26 mouse cellular contexts compared by ENCODE assay signal in the genomic region with DNA sequence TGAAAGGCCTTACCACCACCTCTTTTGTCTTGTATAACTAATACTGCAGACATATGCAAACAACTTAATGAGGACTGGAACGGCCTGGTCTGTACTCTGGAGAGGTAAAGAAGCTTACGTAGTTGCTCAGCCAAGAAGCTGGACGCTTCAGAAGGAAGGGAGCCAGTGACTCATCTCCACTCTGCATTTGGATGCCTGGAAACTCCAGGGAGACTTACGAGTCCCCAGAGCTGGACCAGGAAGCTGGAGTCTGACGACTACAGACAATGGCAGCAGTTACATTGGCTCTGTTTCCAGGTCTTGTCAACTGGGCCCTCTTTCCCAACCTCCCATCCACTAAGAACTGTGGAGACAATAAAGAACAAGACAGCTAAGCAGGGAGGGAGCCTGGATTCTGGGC. TPM values are rescaled to one million over a fixed set of nuclear protein-coding genes. Genes with fewer than 3 reads are reported as not detected.
DNase-seq lines count a peak whose midpoint lies in the region; ATAC-seq lines count a peak whose summit lies in the region.
"Had no signal": no experiment of that assay in that cellular context is flagged by ENCODE, and none has a peak within 500 bp of the region (broad histone marks: within the 10 kb centered on the region; RNA-seq: fewer than 3 reads in every experiment).

No protein-coding gene starts in this region.

- DNase-seq in heart, adult 11 months = peak; percentile 90
- DNase-seq in heart, adult 8-10 months (ENCODE audit: low spot score) = no peak
- DNase-seq in 3T3-L1 (ENCODE audit: low read depth, low spot score) (peak; percentile 80), MN1 (ENCODE audit: low spot score) (peak; percentile 82)
- peak; percentile 53 for DNase-seq in brain, adult 2 months (ENCODE audit: low read depth, low spot score)
- no peak for DNase-seq in adrenal gland, adult 18-20 months (ENCODE audit: low spot score in 2 of 2)
- DNase-seq: adrenal gland, postnatal 14 days; cerebellum, adult 18-20 months; cerebellum, postnatal 10 days; gastrocnemius, postnatal 14 days; heart, adult 18-20 months; heart, postnatal 10 days; kidney, adult 2 months; kidney, postnatal 4 days; layer of hippocampus, postnatal 36 days; left cerebral cortex, postnatal 4 days; lung, adult 2 months; lung, postnatal 10 days; retina, postnatal 1 day; right cerebral cortex, postnatal 25 days; thymus, adult 18-20 months; thymus, postnatal 36 days had no signal

- ATAC-seq in megakaryocyte-erythroid progenitor cell, adult 5-6 weeks (replicated peaks; ENCODE audit: low FRiP score, low TSS enrichment, poor library complexity, severe bottlenecking) = no peak
- ATAC-seq: forebrain, embryonic 16.5 days; hindbrain, embryonic 16.5 days; midbrain, embryonic 15.5 days had no signal

RNA-seq across cellular contexts. Expression of gene Ubtf, which starts 7.7 kb away (rescaled TPM):
- 10 to 100 TPM; 48.6 to 59.7 (median 52.1) TPM for total RNA-seq in heart, adult 8-10 months (2022)
- 90.4 and 102 TPM in 2 replicates for total RNA-seq in megakaryocyte-erythroid progenitor cell, adult 5-6 weeks (2014; fragmentation: Nextera tagmentation)
- 162 and 180 TPM in 2 replicates for total RNA-seq in megakaryocyte-erythroid progenitor cell, adult 5-6 weeks (2017)
- total RNA-seq in adrenal gland, adult 18-20 months (2021) = 100 to 1,000 TPM in 1 of 2 experiments, 10 to 100 TPM in 1; 93.7 to 117 TPM

RNA-seq across cellular contexts. Expression of gene Atxn7l3, which starts 30.8 kb away (rescaled TPM):
- total RNA-seq in heart, adult 8-10 months (2022) = 10 to 100 TPM; 17.7 to 21.1 (median 20.1) TPM
- total RNA-seq in megakaryocyte-erythroid progenitor cell, adult 5-6 weeks (2014; fragmentation: Nextera tagmentation) = 23.2 and 34.0 TPM in 2 replicates
- total RNA-seq in megakaryocyte-erythroid progenitor cell, adult 5-6 weeks (2017) = 18.3 and 21.5 TPM in 2 replicates
- total RNA-seq in adrenal gland, adult 18-20 months (2021) = 10 to 100 TPM; 44.3 to 53.4 TPM

RNA-seq across cellular contexts. Expression of gene Slc4a1, which starts 38.8 kb away (rescaled TPM):
- 1 to 10 TPM in 2 of 4 experiments, under 1 TPM in 2; 0.19 to 4.5 (median 1.5) TPM for total RNA-seq in heart, adult 8-10 months (2022)
- total RNA-seq in megakaryocyte-erythroid progenitor cell, adult 5-6 weeks (2014; fragmentation: Nextera tagmentation) = 0.42 and 0.46 TPM in 2 replicates
- total RNA-seq in megakaryocyte-erythroid progenitor cell, adult 5-6 weeks (2017) = 0.27 and 6.8 TPM in 2 replicates
- total RNA-seq in adrenal gland, adult 18-20 months (2021) = under 1 TPM; 0.23 to 0.80 TPM

RNA-seq across cellular contexts. Expression of gene Tmub2, which starts 42.5 kb away (rescaled TPM):
- 10 to 100 TPM; 27.0 to 28.1 (median 27.6) TPM for total RNA-seq in heart, adult 8-10 months (2022)
- total RNA-seq in megakaryocyte-erythroid progenitor cell, adult 5-6 weeks (2014; fragmentation: Nextera tagmentation) = 14.5 and 19.8 TPM in 2 replicates
- 10.0 and 27.4 TPM in 2 replicates for total RNA-seq in megakaryocyte-erythroid progenitor cell, adult 5-6 weeks (2017)
- 10 to 100 TPM; 43.3 to 55.3 TPM for total RNA-seq in adrenal gland, adult 18-20 months (2021)

RNA-seq across cellular contexts. Expression of gene Asb16, which starts 58.7 kb away (rescaled TPM):
- total RNA-seq in heart, adult 8-10 months (2022) = 1 to 10 TPM; 1.3 to 1.6 (median 1.5) TPM
- 2.2 and 2.5 TPM in 2 replicates for total RNA-seq in megakaryocyte-erythroid progenitor cell, adult 5-6 weeks (2014; fragmentation: Nextera tagmentation)
- 0.84 and 1.3 TPM in 2 replicates for total RNA-seq in megakaryocyte-erythroid progenitor cell, adult 5-6 weeks (2017)
- total RNA-seq in adrenal gland, adult 18-20 months (2021) = under 1 TPM; 0.30 to 0.61 TPM

Comparison
In these comparisons a context has a peak if more than half of its experiments do, and no peak if none do; other contexts are left out.
1. DNase-seq: peak in heart, adult 11 months (single experiment), 3T3-L1 (single experiment), MN1 (single experiment) and brain, adult 2 months (single experiment); none in heart, adult 8-10 months (single experiment) and adrenal gland, adult 18-20 months (0 of 2).